Mouse (Mus musculus) kidney, postnatal 36 days (tissue): Measurements from ENCODE around the gene Pirt.

ENCODE experiments used
- DNase-seq, 2 experiments: peaks; one replicate each; pipeline ENCODE4 v3.0.0; 2021 to 2022; ENCODE audit warnings: mixed read lengths in 2 of 2

Gene Pirt

DNA sequence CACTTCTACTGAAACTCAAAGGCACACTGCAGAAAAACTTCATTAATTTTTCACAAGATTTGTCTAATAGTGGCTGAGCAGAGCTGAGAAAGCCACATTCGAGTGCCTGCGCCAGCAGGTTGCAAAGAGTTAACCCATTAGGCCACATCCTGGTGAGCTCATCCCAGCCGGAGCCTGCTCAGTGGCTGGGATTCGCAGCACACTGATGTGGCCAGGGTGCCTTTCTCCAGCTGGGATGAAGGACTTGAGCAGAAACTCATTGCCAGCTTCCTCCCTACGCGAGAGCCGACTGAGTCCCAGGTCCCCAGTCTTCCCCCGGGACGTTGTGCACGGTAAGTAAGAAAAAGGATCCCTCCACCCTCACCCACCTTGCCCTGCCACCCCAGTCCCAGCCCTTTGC, at the start of gene Pirt:
Pirt (plus strand) TSS at position 171 of the 400 bp plus-strand sequence.
- DNase-seq, result no peak

GRCm38 (mm10) chr11:66871701-66872100, 40.1 kb upstream of the Pirt start:
- DNase-seq, result peak; percentile 10 to 29

DNA sequence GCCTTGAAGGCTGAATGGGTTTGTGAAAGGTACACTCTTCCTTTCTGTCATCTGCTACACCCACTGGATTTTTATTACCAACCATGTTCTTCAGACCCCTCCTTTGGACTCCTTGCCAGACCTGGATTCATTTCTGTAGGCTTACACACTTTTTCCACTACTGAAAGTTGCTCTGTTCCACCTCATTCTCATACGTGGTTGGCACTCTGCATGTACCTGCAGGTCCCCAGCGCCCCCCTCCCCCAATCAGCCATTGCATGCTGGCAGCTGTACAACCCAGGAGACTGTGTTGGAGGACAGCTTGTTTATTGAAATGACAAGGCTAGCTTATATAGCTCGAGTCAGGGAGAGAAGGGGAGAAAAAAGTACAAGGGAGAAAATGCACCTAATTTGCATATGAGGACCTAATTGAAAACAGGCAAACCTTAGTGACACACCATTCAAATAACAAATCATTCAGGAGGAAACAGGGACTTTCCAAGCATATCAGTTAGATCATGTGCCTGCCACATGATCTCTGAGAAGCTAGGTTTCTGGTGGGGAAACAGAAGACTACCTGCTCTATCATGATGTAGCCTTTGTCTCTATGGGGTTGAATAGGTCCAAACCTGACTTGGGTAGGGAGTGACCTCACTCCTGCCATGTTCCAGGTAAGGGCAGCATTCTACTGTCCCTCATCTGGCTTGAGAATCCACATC, 38.9 kb upstream of the Pirt start:
- DNase-seq, result no peak

GRCm38 (mm10) chr11:66881291-66881690, 30.5 kb upstream of the Pirt start:
- no peak for DNase-seq

DNA sequence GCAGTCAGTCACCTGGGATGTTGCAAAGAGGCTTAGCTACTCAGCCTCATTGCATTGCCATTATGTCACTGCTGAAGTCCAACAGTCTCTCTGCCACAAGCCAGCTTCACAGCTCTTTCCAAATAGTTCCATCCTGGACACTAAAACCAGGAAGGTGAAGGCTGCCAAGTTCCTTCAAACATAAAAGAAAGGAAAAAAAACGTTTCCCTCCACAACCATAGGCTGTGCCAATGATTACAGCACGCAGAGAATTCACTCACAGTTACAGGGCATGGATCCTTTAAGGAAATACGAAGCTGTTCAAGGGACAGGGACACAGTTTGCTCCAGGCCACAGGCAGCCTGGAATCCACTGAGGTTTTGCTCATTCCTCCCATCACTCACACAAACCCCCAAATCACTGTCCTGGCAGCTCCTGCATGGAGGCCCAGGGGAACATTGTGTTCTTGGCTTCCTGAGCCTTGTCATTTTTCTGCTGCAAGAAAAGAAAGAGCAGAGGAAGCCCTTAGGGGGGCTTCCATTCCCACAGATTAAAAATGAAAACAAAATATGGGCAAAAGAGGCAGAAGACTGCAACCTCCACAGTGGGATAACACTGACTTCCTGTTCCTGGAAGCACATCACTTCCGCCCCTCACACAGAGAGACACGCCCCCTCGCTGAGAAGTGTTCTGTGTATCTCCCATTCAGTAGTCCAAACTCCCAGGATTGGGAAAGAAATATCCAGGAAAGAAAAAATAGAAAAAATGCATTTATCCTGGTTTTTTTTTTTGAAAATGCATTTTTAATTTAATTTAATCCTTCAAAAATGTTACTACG, 29.3 kb upstream of the Pirt start:
- DNase-seq, result no peak

GRCm38 (mm10) chr11:66892536-66892935, 19.2 kb upstream of the Pirt start:
- DNase-seq, result no peak

- DNase-seq, result no peak
Observed at GRCm38 (mm10) chr11:66898747-66899146, 13.0 kb upstream of the Pirt start.

DNA sequence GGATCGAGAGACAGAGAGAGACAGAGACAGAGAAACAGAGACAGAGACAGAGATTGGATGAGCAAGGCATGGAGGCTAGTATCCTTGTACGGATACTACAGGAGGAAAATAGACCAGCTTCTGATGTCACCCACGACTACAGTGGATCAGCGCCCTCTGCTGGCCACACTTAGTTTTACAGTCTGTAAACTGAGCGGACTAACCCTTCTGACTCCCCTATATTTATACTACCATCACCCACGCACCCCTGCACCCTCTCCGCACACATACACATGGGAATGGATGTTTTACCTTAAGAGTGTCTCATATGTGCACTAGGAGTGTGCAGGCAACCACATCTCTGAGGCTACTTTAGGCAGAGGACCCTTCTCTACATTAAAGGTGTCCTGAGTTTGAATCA, 12.4 kb upstream of the Pirt start:
- peak; percentile 37 to 83 for DNase-seq

GRCm38 (mm10) chr11:66902801-66903200, 9.0 kb upstream of the Pirt start:
- no peak for DNase-seq

GRCm38 (mm10) chr11:66905617-66906384, 6.0 kb upstream of the Pirt start:
- peak; percentile 61 to 82 for DNase-seq

DNA sequence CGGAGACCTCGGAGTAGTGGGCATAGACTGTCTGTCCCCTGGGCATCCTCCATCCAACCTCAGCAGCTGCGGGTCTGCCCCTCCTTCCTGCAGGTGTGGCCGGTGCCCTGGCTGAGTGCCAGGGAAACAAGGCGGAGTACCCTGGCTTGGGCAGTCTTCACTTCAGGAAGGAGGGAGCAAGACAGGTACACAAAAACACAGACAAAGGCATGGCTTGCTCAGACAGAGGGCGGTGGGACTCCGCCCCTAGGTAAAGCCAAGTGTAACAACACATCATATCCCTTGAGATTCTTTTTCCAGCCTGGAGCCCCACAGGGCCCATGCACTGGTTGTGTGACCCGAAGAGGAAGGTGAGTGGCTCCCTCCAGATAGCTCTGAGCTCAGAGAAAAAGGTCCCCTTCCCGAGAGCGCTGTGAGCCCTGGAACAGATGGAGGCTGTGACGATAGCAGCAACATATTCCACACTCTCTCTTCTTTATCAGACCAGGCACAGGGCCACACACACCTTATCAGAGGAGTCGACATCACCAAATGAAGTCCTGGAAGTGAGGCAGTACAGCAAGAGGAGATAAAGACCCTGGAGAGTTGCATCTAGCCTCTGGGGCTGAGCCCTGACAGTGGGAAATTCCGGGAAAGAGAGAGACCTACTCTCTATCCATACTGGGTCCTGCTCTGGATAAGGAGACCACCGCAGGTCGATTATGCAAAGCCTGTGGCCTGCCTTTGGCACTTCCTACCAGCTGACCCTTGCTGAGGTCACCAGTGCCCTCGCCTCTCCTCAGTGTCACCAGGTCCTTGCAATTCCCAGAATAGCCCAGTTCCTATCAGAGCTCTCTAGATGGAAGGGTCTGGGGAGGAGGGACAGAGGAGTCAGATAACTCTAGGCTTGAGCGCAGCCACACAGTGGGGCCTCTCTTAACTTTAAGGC, 1.0 kb downstream of the Pirt start:
- DNase-seq, result no peak

GRCm38 (mm10) chr11:66914249-66914648, 2.5 kb downstream of the Pirt start:
- peak; percentile 57 to 77 for DNase-seq

- DNase-seq, result no peak
Observed at GRCm38 (mm10) chr11:66920012-66920411, 8.2 kb downstream of the Pirt start.

- no peak for DNase-seq
Observed at GRCm38 (mm10) chr11:66924095-66924823, 12.5 kb downstream of the Pirt start.

GRCm38 (mm10) chr11:66928311-66928710, 16.5 kb downstream of the Pirt start:
- DNase-seq, result no peak

GRCm38 (mm10) chr11:66932827-66933599, 21.2 kb downstream of the Pirt start:
- peak in 1 of 2 experiments; percentile 8 for DNase-seq

DNA sequence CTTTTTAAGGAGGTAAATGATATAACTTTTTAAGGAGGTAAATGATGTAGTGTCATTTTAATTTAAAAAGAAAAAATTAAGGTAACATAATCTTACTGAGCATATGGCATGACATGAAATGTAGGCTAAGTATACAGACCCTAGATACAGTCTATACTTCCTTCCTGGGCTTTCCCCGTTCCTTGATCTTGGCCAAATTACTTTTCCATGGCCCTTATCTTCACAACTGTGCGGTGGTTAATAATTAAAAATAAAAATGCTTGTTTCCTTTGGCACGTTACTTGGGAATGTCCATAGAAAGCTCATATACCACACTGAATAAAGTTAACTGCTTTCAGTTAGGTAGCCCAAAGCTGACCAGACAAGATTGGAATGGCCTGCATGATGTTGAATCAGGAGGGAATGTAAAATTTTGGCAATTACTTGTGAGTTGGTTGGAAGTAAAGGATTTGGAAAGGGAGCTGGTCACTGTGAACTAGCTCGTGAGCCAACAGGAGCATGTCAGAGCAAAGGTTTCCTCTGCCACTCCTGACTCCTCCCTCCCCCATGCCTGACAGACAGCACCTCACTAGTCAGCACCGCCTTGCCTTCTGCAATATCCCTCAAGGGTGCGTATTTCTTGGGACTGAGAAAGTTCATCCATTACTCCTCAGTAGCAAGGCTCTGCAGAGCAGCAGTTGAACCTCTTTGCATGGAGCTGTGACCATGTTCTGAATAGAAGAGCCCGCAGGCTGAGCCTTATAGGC, 22.8 kb downstream of the Pirt start:
- DNase-seq, result peak; percentile 60

- peak; percentile 22 to 30 for DNase-seq
Observed at GRCm38 (mm10) chr11:66942011-66942410, 30.2 kb downstream of the Pirt start.

DNA sequence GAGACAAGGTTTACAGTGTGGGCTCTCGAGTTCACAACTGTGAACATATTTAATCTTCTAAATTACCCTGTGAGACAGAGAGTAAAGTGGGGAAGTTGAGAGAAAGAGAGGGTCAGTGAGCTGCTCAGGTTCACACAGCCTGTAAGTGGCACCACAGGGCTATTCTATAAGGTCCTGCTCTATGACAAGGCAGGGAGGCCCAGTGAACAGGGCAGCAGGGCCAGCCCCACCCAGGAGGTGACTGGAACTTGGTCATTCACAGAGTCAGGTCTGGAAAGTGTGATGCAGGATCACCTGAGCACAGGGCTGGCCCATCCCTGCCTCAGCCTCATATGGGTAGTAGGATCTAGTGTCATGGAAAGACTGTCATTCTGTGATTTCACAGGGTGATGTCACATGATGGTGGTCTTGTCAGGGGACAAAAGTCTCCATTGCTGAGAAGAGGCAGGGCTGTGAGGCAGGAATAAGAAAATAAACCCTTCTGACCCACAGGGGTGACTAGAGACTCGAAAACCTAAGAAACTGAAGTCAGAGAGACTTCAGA, 33.5 kb downstream of the Pirt start:
- DNase-seq, result no peak

DNA sequence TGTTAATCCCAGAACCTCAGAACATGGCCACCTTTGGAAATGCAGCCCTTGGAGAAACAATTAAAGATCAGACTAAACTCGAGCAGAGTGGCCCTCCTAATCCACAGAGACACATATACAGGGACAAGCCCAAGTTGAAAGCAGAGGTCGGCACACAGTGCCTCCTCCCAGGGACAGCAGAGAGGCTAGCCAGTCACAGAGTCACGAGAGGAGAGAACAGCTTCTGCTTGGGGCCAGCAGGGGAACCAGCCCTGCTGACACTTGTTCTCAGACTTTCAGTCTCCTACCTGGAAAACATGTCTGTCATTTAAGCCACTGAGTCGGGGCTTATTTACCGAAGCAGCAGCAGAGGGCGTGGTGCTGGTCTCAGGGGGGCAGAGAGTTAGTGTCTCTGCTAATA, 34.7 kb downstream of the Pirt start:
- no peak for DNase-seq
